Mouse (Mus musculus): Measurements from ENCODE around the gene Arrdc1.

The Arrdc1 gene

GRCm38 (mm10) chr2:24923561-24923960 lies 11.5 kb downstream of the Arrdc1 start:
- peak in 1 of 2 experiments; percentile 40 for DNase-seq

GRCm38 (mm10) chr2:24919839-24920175 lies 15.2 kb downstream of the Arrdc1 start:
- no peak for DNase-seq

GRCm38 (mm10) chr2:24918930-24919838 lies 15.9 kb downstream of the Arrdc1 start, which contains the start of gene Ehmt1:
Gene Ehmt1, minus strand, starts transcription at chr2:24919614.
- DNase-seq, result peak; percentile 96 to 97

GRCm38 (mm10) chr2:24914762-24915161 lies 20.3 kb downstream of the Arrdc1 start:
- no peak for DNase-seq

- no peak for DNase-seq
Measured at GRCm38 (mm10) chr2:24912589-24912988, 22.5 kb downstream of the Arrdc1 start.

- DNase-seq, result no peak
Measured at GRCm38 (mm10) chr2:24912189-24912588, 22.9 kb downstream of the Arrdc1 start.

GRCm38 (mm10) chr2:24910481-24910880 lies 24.6 kb downstream of the Arrdc1 start:
- no peak for DNase-seq

GRCm38 (mm10) chr2:24905653-24906155 lies 29.3 kb downstream of the Arrdc1 start:
- no peak for DNase-seq

- no peak for DNase-seq
Measured at GRCm38 (mm10) chr2:24904823-24905652, 30.0 kb downstream of the Arrdc1 start.

GRCm38 (mm10) chr2:24902999-24903398 lies 32.1 kb downstream of the Arrdc1 start:
- DNase-seq, result no peak

GRCm38 (mm10) chr2:24901055-24901454 lies 34.0 kb downstream of the Arrdc1 start:
- DNase-seq, result no peak

- no peak for DNase-seq
Measured at GRCm38 (mm10) chr2:24899292-24899691, 35.8 kb downstream of the Arrdc1 start.

- no peak for DNase-seq
Measured at GRCm38 (mm10) chr2:24896761-24897160, 38.3 kb downstream of the Arrdc1 start.

- no peak for DNase-seq
Measured at GRCm38 (mm10) chr2:24894211-24894610, 40.8 kb downstream of the Arrdc1 start.

- no peak for DNase-seq
Measured at GRCm38 (mm10) chr2:24892318-24892717, 42.7 kb downstream of the Arrdc1 start.

GRCm38 (mm10) chr2:24890541-24891447 lies 44.3 kb downstream of the Arrdc1 start:
- no peak for DNase-seq

GRCm38 (mm10) chr2:24888895-24889294 lies 46.2 kb downstream of the Arrdc1 start:
- peak in 1 of 2 experiments; percentile 8 for DNase-seq

- DNase-seq, result no peak
Measured at GRCm38 (mm10) chr2:24880686-24881085, 54.4 kb downstream of the Arrdc1 start.
